9 mouse cellular contexts compared by ENCODE assay signal in the genomic region with DNA sequence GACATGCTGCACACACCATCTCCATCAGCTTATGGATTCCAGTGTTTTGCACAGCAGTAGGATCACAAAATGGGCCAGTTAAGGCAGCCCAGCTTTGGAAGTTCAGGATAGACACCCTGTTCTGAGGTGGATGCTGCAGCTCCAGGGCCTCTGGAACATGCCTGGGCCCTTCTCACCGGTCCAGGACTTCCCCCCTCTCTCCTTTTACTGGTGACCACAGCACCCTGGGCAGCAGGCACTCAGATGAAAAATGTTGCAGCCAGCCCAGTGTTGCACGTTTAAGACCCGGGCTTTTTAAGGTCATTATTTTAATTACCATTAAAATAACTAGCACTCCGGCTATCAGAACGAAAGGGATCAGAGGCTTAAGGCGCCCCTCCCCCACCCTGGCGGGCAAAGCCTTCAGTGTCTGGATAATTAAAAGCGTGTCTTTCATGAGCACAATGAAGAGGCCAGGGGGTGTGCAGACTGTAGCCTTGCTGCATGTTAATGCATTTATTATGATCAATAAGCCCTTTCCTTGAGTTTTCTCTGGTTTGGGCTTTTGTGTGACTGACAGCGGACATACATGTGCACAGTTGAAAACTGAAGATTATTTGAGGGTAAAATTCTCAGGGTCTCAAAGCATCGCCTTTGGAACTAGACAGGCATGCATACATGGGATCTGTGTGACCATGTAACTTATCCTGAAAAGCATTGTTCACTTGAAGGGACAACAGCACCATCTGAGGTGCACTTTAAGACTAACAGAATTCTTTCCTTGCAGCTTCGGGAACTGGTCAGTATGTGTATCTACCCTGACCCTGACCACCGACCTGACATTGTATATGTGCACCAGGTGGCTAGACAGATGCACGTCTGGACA. TPM values are rescaled to one million over a fixed set of nuclear protein-coding genes. Genes with fewer than 3 reads are reported as not detected.
DNase-seq lines count a peak whose midpoint lies in the region; ATAC-seq and TF ChIP-seq lines count a peak whose summit lies in the region.
"Had no signal": no experiment of that assay in that cellular context is flagged by ENCODE, and none has a peak within 500 bp of the region (broad histone marks: within the 10 kb centered on the region; RNA-seq: fewer than 3 reads in every experiment).

No protein-coding gene starts in this region.

- H3K27ac ChIP-seq in kidney, embryonic 15.5 days, result no peak overlapping the region
- H3K27ac ChIP-seq in hindbrain, embryonic 14.5 days, result peak overlapping the region; percentile 66
- peak overlapping the region; percentile 68 for H3K27ac ChIP-seq in neural tube, embryonic 11.5 days (ENCODE audit: low read depth, low read length)
- H3K27ac ChIP-seq in gastrocnemius, adult 2 months, result no peak overlapping the region
- H3K27ac ChIP-seq: limb, embryonic 15.5 days had no signal

- H3K4me3 ChIP-seq in kidney, embryonic 15.5 days (replicated peaks), result no peak overlapping the region
- H3K4me3 ChIP-seq in hindbrain, embryonic 14.5 days (replicated peaks; ENCODE audit: low read length), result no peak overlapping the region
- H3K4me3 ChIP-seq in neural tube, embryonic 11.5 days (ENCODE audit: low read depth, low read length), result no peak overlapping the region
- no peak overlapping the region for H3K4me3 ChIP-seq in gastrocnemius, adult 2 months
- H3K4me3 ChIP-seq: limb, embryonic 15.5 days had no signal

- intact Hi-C loops in gastrocnemius, adult 2 months (cut with DNase I), result no loop called here

- H3K27me3 ChIP-seq in kidney, embryonic 15.5 days, result no peaks in the 10 kb centered on the region
- no peaks in the 10 kb centered on the region for H3K27me3 ChIP-seq in hindbrain, embryonic 14.5 days (ENCODE audit: control insufficient read depth, insufficient read depth, low read length)
- no peaks in the 10 kb centered on the region for H3K27me3 ChIP-seq in neural tube, embryonic 11.5 days (ENCODE audit: control insufficient read depth, insufficient read depth, low read length)
- H3K27me3 ChIP-seq: limb, embryonic 15.5 days had no signal

- 0 out of 2 replicates have a peak, but pooled peaks have one; percentile 9 for ATAC-seq in kidney, embryonic 15.5 days (replicated peaks; ENCODE audit: low FRiP score)
- peak; percentile 44 for ATAC-seq in hindbrain, embryonic 14.5 days (ENCODE audit: low FRiP score)
- peak; percentile 69 for ATAC-seq in neural tube, embryonic 11.5 days (ENCODE audit: insufficient read depth, low FRiP score, low TSS enrichment)

- H3K9me3 ChIP-seq in kidney, embryonic 15.5 days (replicated peaks), result no peaks in the 10 kb centered on the region
- H3K9me3 ChIP-seq in hindbrain, embryonic 14.5 days (ENCODE audit: control insufficient read depth, low read length), result no peaks in the 10 kb centered on the region
- no peaks in the 10 kb centered on the region for H3K9me3 ChIP-seq in neural tube, embryonic 11.5 days (ENCODE audit: control insufficient read depth, low read length)
- H3K9me3 ChIP-seq: limb, embryonic 15.5 days had no signal

- no peaks in the 10 kb centered on the region for H3K4me1 ChIP-seq in kidney, embryonic 15.5 days
- H3K4me1 ChIP-seq in hindbrain, embryonic 14.5 days (replicated peaks; ENCODE audit: control insufficient read depth, insufficient read depth, low read length), result peaks cover 30% of the 10 kb centered on the region
- peaks cover 20% of the 10 kb centered on the region for H3K4me1 ChIP-seq in neural tube, embryonic 11.5 days (ENCODE audit: control insufficient read depth, insufficient read depth, low read length)
- H3K4me1 ChIP-seq: limb, embryonic 15.5 days had no signal

- WGBS in kidney, embryonic 15.5 days, result 50% methylated on average over 13 of the region's 13 CpGs
- 17% methylated on average over 13 of the region's 13 CpGs for WGBS in hindbrain, embryonic 14.5 days
- 45% methylated on average over 13 of the region's 13 CpGs for WGBS in neural tube, embryonic 11.5 days

- no peak overlapping the region for H3K9ac ChIP-seq in kidney, embryonic 15.5 days
- peak overlapping the region; percentile 44 for H3K9ac ChIP-seq in hindbrain, embryonic 14.5 days
- peak overlapping the region; percentile 18; the same call in 1 of the 2 replicates for H3K9ac ChIP-seq in neural tube, embryonic 11.5 days (ENCODE audit: low read length)
- H3K9ac ChIP-seq: limb, embryonic 15.5 days had no signal

- DNase-seq in kidney, postnatal 14 days, result no peak
- DNase-seq in embryo, embryonic 10.5 days (ENCODE audit: low spot score), result peak; percentile 75
- DNase-seq in hindbrain, embryonic 14.5 days (ENCODE audit: low spot score), result peak; percentile 52
- peak; percentile 73 for DNase-seq in neural tube, embryonic 11.5 days (ENCODE audit: low spot score)
- no peak for DNase-seq in adrenal gland, adult 18-20 months (ENCODE audit: low spot score in 2 of 2)
- no peak for DNase-seq in gastrocnemius, adult 2 months
- DNase-seq in gastrocnemius, adult 8-10 months (ENCODE audit: low spot score in 2 of 2), result no peak

- no peak for TF ChIP-seq CTCF in gastrocnemius, adult 2 months (IDR thresholded peaks at IDR 0.05)

- H3K36me3 ChIP-seq in kidney, embryonic 15.5 days, result peaks cover 72% of the 10 kb centered on the region
- H3K36me3 ChIP-seq in hindbrain, embryonic 14.5 days (replicated peaks; ENCODE audit: control insufficient read depth, insufficient read depth), result peaks cover 24% of the 10 kb centered on the region
- peaks cover 5% of the 10 kb centered on the region for H3K36me3 ChIP-seq in neural tube, embryonic 11.5 days (ENCODE audit: control insufficient read depth, insufficient read depth, low read length)

- H3K4me2 ChIP-seq in kidney, embryonic 15.5 days, result no peak overlapping the region
- no peak overlapping the region for H3K4me2 ChIP-seq in hindbrain, embryonic 14.5 days (replicated peaks)
- peak overlapping the region; percentile 12; the same call in 1 of the 2 replicates for H3K4me2 ChIP-seq in neural tube, embryonic 11.5 days (ENCODE audit: low read depth)
- H3K4me2 ChIP-seq: limb, embryonic 15.5 days had no signal

RNA-seq across cellular contexts. Expression of a gene that starts 59.1 kb away (rescaled TPM):
- polyA plus RNA-seq in kidney, embryonic 15.5 days (2015; fragmentation: Nextera tagmentation; extraction: Ambion mirVana), result 270 and 278 TPM in 2 replicates
- polyA plus RNA-seq in hindbrain, embryonic 14.5 days (2014; fragmentation: Nextera tagmentation; extraction: Ambion mirVana), result 291 and 305 TPM in 2 replicates
- polyA plus RNA-seq in neural tube, embryonic 11.5 days (2014; fragmentation: Nextera tagmentation; extraction: Ambion mirVana), result 352 and 360 TPM in 2 replicates
- 100 to 1,000 TPM; 278 to 331 TPM for total RNA-seq in adrenal gland, adult 18-20 months (2021)
- total RNA-seq in gastrocnemius, adult 2 months (2021), result 100 to 1,000 TPM; 295 to 298 TPM
- total RNA-seq in gastrocnemius, adult 8-10 months (2022), result 100 to 1,000 TPM; 311 to 333 (median 328) TPM

Comparison
In these comparisons a context has a peak if more than half of its experiments do, and no peak if none do; other contexts are left out.
1. ATAC-seq: peak in every context shown above with its lines; median percentile 69 in neural tube, embryonic 11.5 days; 44 in hindbrain, embryonic 14.5 days; 9 in kidney, embryonic 15.5 days.
2. H3K27ac ChIP-seq: peak in hindbrain, embryonic 14.5 days (single experiment) and neural tube, embryonic 11.5 days (single experiment); none in kidney, embryonic 15.5 days (single experiment) and gastrocnemius, adult 2 months (single experiment).
3. DNase-seq: peak in embryo, embryonic 10.5 days (single experiment), hindbrain, embryonic 14.5 days (single experiment) and neural tube, embryonic 11.5 days (single experiment); none in kidney, postnatal 14 days (single experiment), adrenal gland, adult 18-20 months (0 of 2), gastrocnemius, adult 2 months (single experiment) and gastrocnemius, adult 8-10 months (0 of 2).